Mouse (Mus musculus): Measurements from ENCODE around the gene Ssr2. TPM values are rescaled to one million over a fixed set of nuclear protein-coding genes. Genes with fewer than 3 reads are reported as not detected.
"Not testable (repeated sequence)": the region's sequence is repeated elsewhere in the genome, so short reads cannot be mapped to it uniquely, and the experiment has no call there.

Ssr2 gene
- polyA plus RNA-seq, 1 experiment from 2014 or later, result 152 TPM

GRCm38 (mm10) chr3:88567892-88568291 lies 7.8 kb upstream of the Ssr2 start:
- no peak for DNase-seq (ENCODE audit: low spot score)
- peaks cover 28% of the 10 kb centered on the region for H3K36me3 ChIP-seq (ENCODE audit: control insufficient read depth, insufficient read depth, low read length)
- no peak overlapping the region for H3K27ac ChIP-seq (ENCODE audit: low read depth, low read length)
- ATAC-seq (ENCODE audit: low FRiP score), result no peak
- H3K4me1 ChIP-seq (replicated peaks; ENCODE audit: control insufficient read depth, insufficient read depth, low read length), result no peaks in the 10 kb centered on the region
- no peaks in the 10 kb centered on the region for H3K9me3 ChIP-seq (ENCODE audit: control insufficient read depth, low read length)
- H3K9ac ChIP-seq (ENCODE audit: low read depth, low read length), result no peak overlapping the region
- WGBS, result over 99% methylated on average over 6 of the region's 6 CpGs
- no peaks in the 10 kb centered on the region for H3K27me3 ChIP-seq (ENCODE audit: control insufficient read depth, insufficient read depth, low read length)
- no peak overlapping the region for H3K4me2 ChIP-seq (replicated peaks; ENCODE audit: low read depth, low read length)
- no peak overlapping the region for H3K4me3 ChIP-seq (ENCODE audit: low read depth, low read length)

- Histone ChIP-seq H3K27me3 (ENCODE audit: control insufficient read depth, insufficient read depth, low read length) (no peaks in the 10 kb centered on the region), H3K4me1 (replicated peaks; ENCODE audit: control insufficient read depth, insufficient read depth, low read length) (no peaks in the 10 kb centered on the region), H3K9ac (ENCODE audit: low read depth, low read length) (no peak overlapping the region), H3K4me2 (replicated peaks; ENCODE audit: low read depth, low read length) (no peak overlapping the region), H3K27ac (ENCODE audit: low read depth, low read length) (no peak overlapping the region), H3K4me3 (ENCODE audit: low read depth, low read length) (no peak overlapping the region), H3K9me3 (ENCODE audit: control insufficient read depth, low read length) (no peaks in the 10 kb centered on the region), H3K36me3 (ENCODE audit: control insufficient read depth, insufficient read depth, low read length) (peaks cover 26% of the 10 kb centered on the region)
- DNase-seq (ENCODE audit: low spot score) (no peak), ATAC-seq (ENCODE audit: low FRiP score) (no peak)
- WGBS, result 98% methylated on average over 2 of the region's 2 CpGs
Measured at GRCm38 (mm10) chr3:88568615-88569014, 7.1 kb upstream of the Ssr2 start.

- Histone ChIP-seq H3K27me3 (ENCODE audit: control insufficient read depth, insufficient read depth, low read length) (no peaks in the 10 kb centered on the region), H3K36me3 (ENCODE audit: control insufficient read depth, insufficient read depth, low read length) (peaks cover 24% of the 10 kb centered on the region), H3K9ac (ENCODE audit: low read depth, low read length) (no peak overlapping the region), H3K4me2 (replicated peaks; ENCODE audit: low read depth, low read length) (no peak overlapping the region), H3K4me1 (replicated peaks; ENCODE audit: control insufficient read depth, insufficient read depth, low read length) (no peaks in the 10 kb centered on the region), H3K27ac (ENCODE audit: low read depth, low read length) (no peak overlapping the region), H3K9me3 (ENCODE audit: control insufficient read depth, low read length) (no peaks in the 10 kb centered on the region), H3K4me3 (ENCODE audit: low read depth, low read length) (no peak overlapping the region)
- DNase-seq (ENCODE audit: low spot score), result no peak
- 95% methylated on average over 2 of the region's 2 CpGs for WGBS
- no peak for ATAC-seq (ENCODE audit: low FRiP score)
Measured at GRCm38 (mm10) chr3:88569093-88569492, 6.6 kb upstream of the Ssr2 start.

GRCm38 (mm10) chr3:88569694-88570093 lies 6.0 kb upstream of the Ssr2 start:
- H3K4me1 ChIP-seq (replicated peaks; ENCODE audit: control insufficient read depth, insufficient read depth, low read length), result no peaks in the 10 kb centered on the region
- H3K36me3 ChIP-seq (ENCODE audit: control insufficient read depth, insufficient read depth, low read length), result peaks cover 24% of the 10 kb centered on the region
- no peaks in the 10 kb centered on the region for H3K9me3 ChIP-seq (ENCODE audit: control insufficient read depth, low read length)
- no peak overlapping the region for H3K4me2 ChIP-seq (replicated peaks; ENCODE audit: low read depth, low read length)
- WGBS, result 96% methylated on average over 5 of the region's 5 CpGs
- no peak overlapping the region for H3K27ac ChIP-seq (ENCODE audit: low read depth, low read length)
- H3K9ac ChIP-seq (ENCODE audit: low read depth, low read length), result no peak overlapping the region
- no peak for ATAC-seq (ENCODE audit: low FRiP score)
- no peaks in the 10 kb centered on the region for H3K27me3 ChIP-seq (ENCODE audit: control insufficient read depth, insufficient read depth, low read length)
- no peak overlapping the region for H3K4me3 ChIP-seq (ENCODE audit: low read depth, low read length)
- no peak for DNase-seq (ENCODE audit: low spot score)

- Histone ChIP-seq H3K27ac (ENCODE audit: low read depth, low read length) (no peak overlapping the region), H3K36me3 (ENCODE audit: control insufficient read depth, insufficient read depth, low read length) (peaks cover 21% of the 10 kb centered on the region), H3K27me3 (ENCODE audit: control insufficient read depth, insufficient read depth, low read length) (no peaks in the 10 kb centered on the region), H3K4me1 (replicated peaks; ENCODE audit: control insufficient read depth, insufficient read depth, low read length) (no peaks in the 10 kb centered on the region), H3K9ac (ENCODE audit: low read depth, low read length) (no peak overlapping the region), H3K4me2 (replicated peaks; ENCODE audit: low read depth, low read length) (no peak overlapping the region), H3K4me3 (ENCODE audit: low read depth, low read length) (no peak overlapping the region), H3K9me3 (ENCODE audit: control insufficient read depth, low read length) (no peaks in the 10 kb centered on the region)
- DNase-seq (ENCODE audit: low spot score) (no peak), ATAC-seq (ENCODE audit: low FRiP score) (no peak)
- 95% methylated on average over 10 of the region's 10 CpGs for WGBS
Measured at GRCm38 (mm10) chr3:88570341-88570740, 5.3 kb upstream of the Ssr2 start.

GRCm38 (mm10) chr3:88571856-88572255 lies 3.8 kb upstream of the Ssr2 start:
- no peak overlapping the region for H3K4me2 ChIP-seq (replicated peaks; ENCODE audit: low read depth, low read length)
- no peak for ATAC-seq (ENCODE audit: low FRiP score)
- H3K9ac ChIP-seq (ENCODE audit: low read depth, low read length), result no peak overlapping the region
- H3K9me3 ChIP-seq (ENCODE audit: control insufficient read depth, low read length), result no peaks in the 10 kb centered on the region
- DNase-seq (ENCODE audit: low spot score), result no peak
- peaks cover 17% of the 10 kb centered on the region for H3K36me3 ChIP-seq (ENCODE audit: control insufficient read depth, insufficient read depth, low read length)
- no peak overlapping the region for H3K27ac ChIP-seq (ENCODE audit: low read depth, low read length)
- H3K27me3 ChIP-seq (ENCODE audit: control insufficient read depth, insufficient read depth, low read length), result no peaks in the 10 kb centered on the region
- WGBS, result 65% methylated on average over 1 of the region's 1 CpGs
- no peak overlapping the region for H3K4me3 ChIP-seq (ENCODE audit: low read depth, low read length)
- no peaks in the 10 kb centered on the region for H3K4me1 ChIP-seq (replicated peaks; ENCODE audit: control insufficient read depth, insufficient read depth, low read length)

- Histone ChIP-seq H3K4me3 (ENCODE audit: low read depth, low read length) (no peak overlapping the region), H3K4me2 (replicated peaks; ENCODE audit: low read depth, low read length) (no peak overlapping the region), H3K4me1 (replicated peaks; ENCODE audit: control insufficient read depth, insufficient read depth, low read length) (no peaks in the 10 kb centered on the region), H3K9ac (ENCODE audit: low read depth, low read length) (no peak overlapping the region), H3K27ac (ENCODE audit: low read depth, low read length) (no peak overlapping the region), H3K9me3 (ENCODE audit: control insufficient read depth, low read length) (no peaks in the 10 kb centered on the region), H3K36me3 (ENCODE audit: control insufficient read depth, insufficient read depth, low read length) (peaks cover 12% of the 10 kb centered on the region), H3K27me3 (ENCODE audit: control insufficient read depth, insufficient read depth, low read length) (no peaks in the 10 kb centered on the region)
- no peak for ATAC-seq (ENCODE audit: low FRiP score)
- WGBS, result 78% methylated on average over 2 of the region's 2 CpGs
- DNase-seq (ENCODE audit: low spot score), result no peak
Measured at GRCm38 (mm10) chr3:88572835-88573234, 2.8 kb upstream of the Ssr2 start.

GRCm38 (mm10) chr3:88573810-88574209 lies 1.9 kb upstream of the Ssr2 start:
- Histone ChIP-seq H3K36me3 (ENCODE audit: control insufficient read depth, insufficient read depth, low read length) (peaks cover 4% of the 10 kb centered on the region; the same call in 1 of the 2 replicates), H3K9me3 (ENCODE audit: control insufficient read depth, low read length) (no peaks in the 10 kb centered on the region), H3K27ac (ENCODE audit: low read depth, low read length) (no peak overlapping the region), H3K4me1 (replicated peaks; ENCODE audit: control insufficient read depth, insufficient read depth, low read length) (no peaks in the 10 kb centered on the region), H3K9ac (ENCODE audit: low read depth, low read length) (no peak overlapping the region), H3K4me2 (replicated peaks; ENCODE audit: low read depth, low read length) (no peak overlapping the region), H3K27me3 (ENCODE audit: control insufficient read depth, insufficient read depth, low read length) (no peaks in the 10 kb centered on the region), H3K4me3 (ENCODE audit: low read depth, low read length) (no peak overlapping the region)
- WGBS, result 88% methylated on average over 2 of the region's 2 CpGs
- no peak for ATAC-seq (ENCODE audit: low FRiP score)
- no peak for DNase-seq (ENCODE audit: low spot score)

- H3K27ac ChIP-seq (ENCODE audit: low read depth, low read length); H3K4me3 ChIP-seq (ENCODE audit: low read depth, low read length); ATAC-seq (ENCODE audit: low FRiP score); H3K9ac ChIP-seq (ENCODE audit: low read depth, low read length); H3K4me1 ChIP-seq (replicated peaks; ENCODE audit: control insufficient read depth, insufficient read depth, low read length); H3K27me3 ChIP-seq (ENCODE audit: control insufficient read depth, insufficient read depth, low read length); H3K9me3 ChIP-seq (ENCODE audit: control insufficient read depth, low read length); H3K36me3 ChIP-seq (ENCODE audit: control insufficient read depth, insufficient read depth, low read length); DNase-seq (ENCODE audit: low spot score); H3K4me2 ChIP-seq (replicated peaks; ENCODE audit: low read depth, low read length): not testable (repeated sequence)
- WGBS, result 88% methylated on average over 5 of the region's 5 CpGs
Measured at GRCm38 (mm10) chr3:88577846-88578245, 2.2 kb downstream of the Ssr2 start.

Data from hindbrain, embryonic 11.5 days (tissue).